Mouse (Mus musculus) megakaryocyte, embryonic 14.5 days (primary cell): Measurements from ENCODE around the gene Tex35.

Experiments used
- FLI1 ChIP-seq: IDR thresholded peaks from 2 replicates; pipeline ENCODE4 v1.6.1; 2012; ENCODE audit warnings: low read length, inconsistent platforms, mixed read lengths
- GATA1 ChIP-seq: IDR thresholded peaks from 3 replicates; pipeline ENCODE4 v1.6.1; 2012; ENCODE audit warnings: mixed read lengths, low read length, inconsistent platforms, borderline replicate concordance

- no peak for TF ChIP-seq FLI1
- no peak for TF ChIP-seq GATA1
Observed at GRCm38 (mm10) chr1:157063318-157064115, 45.0 kb downstream of the Tex35 start.
